ENCODE assay signal across 7 mouse cellular contexts in the genomic region with DNA sequence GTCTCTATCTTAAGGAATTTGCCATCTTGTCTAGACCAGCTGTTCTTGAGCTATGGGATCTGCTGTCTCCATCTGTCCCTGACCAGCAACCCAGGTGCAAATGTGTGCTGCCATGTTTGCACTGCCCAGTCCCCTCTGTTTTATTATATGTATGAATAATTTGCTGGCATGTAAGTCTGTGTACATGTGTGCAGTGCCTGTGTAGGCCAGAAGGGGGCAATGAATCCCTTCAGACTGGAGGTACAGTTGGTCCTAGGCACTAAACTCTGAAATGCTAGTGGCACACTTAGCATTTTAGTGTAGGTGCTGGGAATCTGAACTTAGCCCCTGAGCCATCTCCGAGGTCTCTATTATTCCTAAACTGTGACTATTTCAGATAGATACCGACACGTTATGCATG. TPM values are rescaled to one million over a fixed set of nuclear protein-coding genes. Genes with fewer than 3 reads are reported as not detected.
DNase-seq lines count a peak whose midpoint lies in the region; ATAC-seq lines count a peak whose summit lies in the region.

No protein-coding gene starts in this region.

- H3K9me3 ChIP-seq in neural tube, embryonic 15.5 days (replicated peaks), result no peaks in the 10 kb centered on the region
- H3K9me3 ChIP-seq in limb, embryonic 11.5 days (ENCODE audit: control insufficient read depth, low read length), result no peaks in the 10 kb centered on the region

- peaks cover 78% of the 10 kb centered on the region for H3K36me3 ChIP-seq in neural tube, embryonic 15.5 days
- peaks cover 9% of the 10 kb centered on the region for H3K36me3 ChIP-seq in limb, embryonic 11.5 days (ENCODE audit: control insufficient read depth, insufficient read depth, low read length)

- H3K9ac ChIP-seq in neural tube, embryonic 15.5 days (replicated peaks), result no peak overlapping the region
- no peak overlapping the region for H3K9ac ChIP-seq in limb, embryonic 11.5 days (ENCODE audit: low read length)

- no peak for ATAC-seq in neural tube, embryonic 15.5 days (ENCODE audit: low FRiP score)
- ATAC-seq in activated CD4-positive, CD25-positive, alpha-beta regulatory T cell, adult 4 months, result peak; percentile 65
- ATAC-seq in common myeloid progenitor, adult 5-6 weeks (replicated peaks; ENCODE audit: low read depth, poor library complexity, severe bottlenecking), result peak; percentile 99
- peak; percentile 65 to 68; a peak in 2 of 4 replicates for ATAC-seq in hematopoietic stem cell, adult 5-6 weeks (replicated peaks in 1 of 2; ENCODE audit: insufficient read depth in 1 of 2, low FRiP score in 2 of 2, low TSS enrichment in 1 of 2, low read depth in 1 of 2, poor library complexity in 2 of 2, severe bottlenecking in 2 of 2)
- no peak for ATAC-seq in limb, embryonic 11.5 days (ENCODE audit: insufficient number of reproducible peaks, low FRiP score, low TSS enrichment, low read depth)

- DNase-seq in neural tube, embryonic 10.5 days (ENCODE audit: extremely low spot score, low spot score), result peak; percentile 33
- DNase-seq in limb, embryonic 11.5 days (ENCODE audit: low spot score), result peak; percentile 67
- peak; percentile 24 for DNase-seq in retina, postnatal 7 days (ENCODE audit: low read depth, low spot score)

- no peak overlapping the region for H3K27ac ChIP-seq in neural tube, embryonic 15.5 days (replicated peaks)
- no peak overlapping the region for H3K27ac ChIP-seq in limb, embryonic 11.5 days (replicated peaks; ENCODE audit: low read depth, low read length)

- WGBS in neural tube, embryonic 15.5 days, result 94% methylated on average over 3 of the region's 3 CpGs
- 89% methylated on average over 3 of the region's 3 CpGs for WGBS in limb, embryonic 11.5 days

- H3K4me3 ChIP-seq in neural tube, embryonic 15.5 days (replicated peaks), result no peak overlapping the region
- H3K4me3 ChIP-seq in limb, embryonic 11.5 days (ENCODE audit: low read depth, low read length), result no peak overlapping the region

- no peaks in the 10 kb centered on the region for H3K4me1 ChIP-seq in neural tube, embryonic 15.5 days
- no peaks in the 10 kb centered on the region for H3K4me1 ChIP-seq in limb, embryonic 11.5 days (ENCODE audit: control insufficient read depth, insufficient read depth, low read length)

- H3K27me3 ChIP-seq in neural tube, embryonic 15.5 days (replicated peaks), result no peaks in the 10 kb centered on the region
- H3K27me3 ChIP-seq in limb, embryonic 11.5 days (ENCODE audit: control insufficient read depth, insufficient read depth, low read length), result no peaks in the 10 kb centered on the region

- H3K4me2 ChIP-seq in neural tube, embryonic 15.5 days, result no peak overlapping the region
- no peak overlapping the region for H3K4me2 ChIP-seq in limb, embryonic 11.5 days (ENCODE audit: low read depth, severe bottlenecking)

RNA-seq across cellular contexts. Expression of a gene that starts 58.9 kb away (rescaled TPM):
- polyA plus RNA-seq in neural tube, embryonic 15.5 days (2015; fragmentation: Nextera tagmentation; extraction: Ambion mirVana), result 18.8 and 19.3 TPM in 2 replicates
- polyA plus RNA-seq in activated CD4-positive, CD25-positive, alpha-beta regulatory T cell, adult 4 months (2017; shearing (Covaris generic)), result 10 to 100 TPM; 16.9 to 23.4 TPM
- 42.0 and 48.6 TPM in 2 replicates for total RNA-seq in common myeloid progenitor, adult 5-6 weeks (2017)
- 37.9 and 50.4 TPM in 2 replicates for total RNA-seq in hematopoietic stem cell, adult 5-6 weeks (2017)
- 27.3 and 27.7 TPM in 2 replicates for polyA plus RNA-seq in limb, embryonic 11.5 days (2014; fragmentation: Nextera tagmentation; extraction: Ambion mirVana)

Comparison
In these comparisons a context has a peak if more than half of its experiments do, and no peak if none do; other contexts are left out.
1. ATAC-seq: peak in activated CD4-positive, CD25-positive, alpha-beta regulatory T cell, adult 4 months (single experiment), common myeloid progenitor, adult 5-6 weeks (single experiment) and hematopoietic stem cell, adult 5-6 weeks (2 of 2); none in neural tube, embryonic 15.5 days (single experiment) and limb, embryonic 11.5 days (single experiment).
2. Peak in every context shown above with its lines, with median percentiles within 50 percentile points of each other: DNase-seq.